Mouse (Mus musculus) stomach, embryonic 15.5 days (tissue): ENCODE measurements around the gene Mctp1. TPM values are rescaled to one million over a fixed set of nuclear protein-coding genes. Genes with fewer than 3 reads are reported as not detected.

ENCODE experiments used
- ATAC-seq: fragments of 200-750 bp; cut with Nextera tagmentation; 2 replicates; pipeline ENCODE4 v1.8.0; 2017; ENCODE audit warnings: low read depth, moderate number of reproducible peaks, moderate TSS enrichment; ENCODE audit not compliant: insufficient read depth, low FRiP score
- H3K27ac ChIP-seq: fragments of 300-500 bp; sonication (generic); 2 replicates; pipeline ENCODE4 v1.5.1; 2015; ENCODE audit warnings: mild to moderate bottlenecking, inconsistent platforms
- H3K27me3 ChIP-seq: fragments of 300-500 bp; sonication (generic); replicated peaks from 2 replicates; pipeline ENCODE4 v1.6.1; 2015; ENCODE audit warnings: inconsistent platforms
- H3K36me3 ChIP-seq: fragments of 300-500 bp; sonication (generic); 2 replicates; pipeline ENCODE4 v1.6.1; 2015; ENCODE audit warnings: inconsistent platforms
- H3K4me1 ChIP-seq: fragments of 300-500 bp; sonication (generic); 2 replicates; pipeline ENCODE4 v1.6.1; 2015; ENCODE audit warnings: inconsistent platforms
- H3K4me2 ChIP-seq: fragments of 300-500 bp; sonication (generic); 2 replicates; pipeline ENCODE4 v1.6.1; 2015; ENCODE audit warnings: mild to moderate bottlenecking, inconsistent platforms
- H3K4me3 ChIP-seq: fragments of 300-500 bp; sonication (generic); replicated peaks from 2 replicates; pipeline ENCODE4 v1.5.1; 2015; ENCODE audit warnings: inconsistent platforms
- H3K9ac ChIP-seq: fragments of 300-500 bp; sonication (generic); 2 replicates; pipeline ENCODE4 v1.6.1; 2015; ENCODE audit warnings: inconsistent platforms
- H3K9me3 ChIP-seq: fragments of 300-500 bp; sonication (generic); 2 replicates; pipeline ENCODE4 v1.6.1; 2016; ENCODE audit warnings: inconsistent platforms
- WGBS: fragments of 180-500 bp; shearing (Covaris S2); methylation state at CpG from one replicate; pipeline ENCODE4 v1.1.7; 2015; 5-methylcytosine and 5-hydroxymethylcytosine counted together
- polyA plus RNA-seq: library from polyadenylated mRNA; unstranded; fragments of >200 nt; fragmentation: Nextera tagmentation; extraction: Ambion mirVana; gene quantifications from 2 replicates; pipeline ENCODE4 v1.2.1, GENCODE M21; 2015

Gene Mctp1
- polyA plus RNA-seq, 1 experiment from 2014 or later: 1.6 TPM

- Histone ChIP-seq H3K4me2 (no peak overlapping the region), H3K27ac (no peak overlapping the region), H3K9me3 (no peaks in the 10 kb centered on the region), H3K36me3 (no peaks in the 10 kb centered on the region), H3K4me1 (no peaks in the 10 kb centered on the region), H3K4me3 (no peak overlapping the region), H3K9ac (no peak overlapping the region), H3K27me3 (no peaks in the 10 kb centered on the region)
- 31% methylated on average over 3 of the region's 3 CpGs for WGBS
- no peak for ATAC-seq
These were observed 417.9 kb downstream of the Mctp1 start for GRCm38 (mm10) chr13:76802051-76802728.

- no peak overlapping the region for H3K4me2 ChIP-seq
- no peak for ATAC-seq
- H3K27ac ChIP-seq: no peak overlapping the region
- H3K27me3 ChIP-seq: no peaks in the 10 kb centered on the region
- no peak overlapping the region for H3K4me3 ChIP-seq
- no peaks in the 10 kb centered on the region for H3K4me1 ChIP-seq
- no peaks in the 10 kb centered on the region for H3K9me3 ChIP-seq
- H3K9ac ChIP-seq: no peak overlapping the region
- WGBS: 91% methylated on average over 9 of the region's 9 CpGs
- H3K36me3 ChIP-seq: no peaks in the 10 kb centered on the region
These were observed 418.6 kb downstream of the Mctp1 start for GRCm38 (mm10) chr13:76802926-76803325.

- no peaks in the 10 kb centered on the region for H3K36me3 ChIP-seq
- no peak overlapping the region for H3K4me2 ChIP-seq
- no peak overlapping the region for H3K27ac ChIP-seq
- 61% methylated on average over 6 of the region's 6 CpGs for WGBS
- H3K27me3 ChIP-seq: no peaks in the 10 kb centered on the region
- H3K9me3 ChIP-seq: no peaks in the 10 kb centered on the region
- ATAC-seq: no peak
- no peak overlapping the region for H3K4me3 ChIP-seq
- H3K4me1 ChIP-seq: no peaks in the 10 kb centered on the region
- no peak overlapping the region for H3K9ac ChIP-seq
These were observed 419.5 kb downstream of the Mctp1 start for GRCm38 (mm10) chr13:76803799-76804198.

GRCm38 (mm10) chr13:76808871-76809390 is 424.6 kb downstream of the Mctp1 start:
- Histone ChIP-seq H3K4me2 (no peak overlapping the region), H3K36me3 (no peaks in the 10 kb centered on the region), H3K4me3 (no peak overlapping the region), H3K9ac (no peak overlapping the region), H3K27me3 (no peaks in the 10 kb centered on the region), H3K4me1 (no peaks in the 10 kb centered on the region), H3K27ac (no peak overlapping the region), H3K9me3 (no peaks in the 10 kb centered on the region)
- no peak for ATAC-seq
- 53% methylated on average over 1 of the region's 1 CpGs for WGBS

- ATAC-seq: no peak
- no peaks in the 10 kb centered on the region for H3K4me1 ChIP-seq
- H3K27ac ChIP-seq: no peak overlapping the region
- H3K4me3 ChIP-seq: no peak overlapping the region
- H3K27me3 ChIP-seq: no peaks in the 10 kb centered on the region
- no peaks in the 10 kb centered on the region for H3K36me3 ChIP-seq
- no peak overlapping the region for H3K9ac ChIP-seq
- H3K9me3 ChIP-seq: no peaks in the 10 kb centered on the region
- 28% methylated on average over 2 of the region's 2 CpGs for WGBS
- no peak overlapping the region for H3K4me2 ChIP-seq
These were observed 425.5 kb downstream of the Mctp1 start for GRCm38 (mm10) chr13:76809802-76810201.

- Histone ChIP-seq H3K9me3 (no peaks in the 10 kb centered on the region), H3K4me3 (no peak overlapping the region), H3K27ac (no peak overlapping the region), H3K27me3 (no peaks in the 10 kb centered on the region), H3K4me1 (no peaks in the 10 kb centered on the region), H3K9ac (no peak overlapping the region), H3K4me2 (no peak overlapping the region), H3K36me3 (no peaks in the 10 kb centered on the region)
- whole genome bisulfite sequencing: 19% methylated on average over 7 of the region's 7 CpGs
- no peak for ATAC-seq
These were observed 426.2 kb downstream of the Mctp1 start for GRCm38 (mm10) chr13:76810496-76810939.

- Histone ChIP-seq H3K36me3 (no peaks in the 10 kb centered on the region), H3K4me2 (no peak overlapping the region), H3K4me1 (no peaks in the 10 kb centered on the region), H3K4me3 (no peak overlapping the region), H3K27ac (no peak overlapping the region), H3K9ac (no peak overlapping the region), H3K27me3 (no peaks in the 10 kb centered on the region), H3K9me3 (no peaks in the 10 kb centered on the region)
- no peak for ATAC-seq
- 51% methylated on average over 3 of the region's 3 CpGs for WGBS
These were observed 438.7 kb downstream of the Mctp1 start for GRCm38 (mm10) chr13:76823083-76823482.

- H3K4me3 ChIP-seq: no peak overlapping the region
- no peak overlapping the region for H3K4me2 ChIP-seq
- 54% methylated on average over 10 of the region's 10 CpGs for WGBS
- no peak overlapping the region for H3K27ac ChIP-seq
- no peaks in the 10 kb centered on the region for H3K36me3 ChIP-seq
- ATAC-seq: no peak
- H3K4me1 ChIP-seq: no peaks in the 10 kb centered on the region
- H3K27me3 ChIP-seq: no peaks in the 10 kb centered on the region
- no peaks in the 10 kb centered on the region for H3K9me3 ChIP-seq
- H3K9ac ChIP-seq: no peak overlapping the region
These were observed 440.8 kb downstream of the Mctp1 start for GRCm38 (mm10) chr13:76824932-76825694.

- ATAC-seq: no peak
These were observed 443.4 kb downstream of the Mctp1 start for GRCm38 (mm10) chr13:76827738-76828137.

GRCm38 (mm10) chr13:76838031-76838430 is 453.7 kb downstream of the Mctp1 start:
- no peaks in the 10 kb centered on the region for H3K27me3 ChIP-seq
- H3K9me3 ChIP-seq: no peaks in the 10 kb centered on the region
- WGBS: 70% methylated on average over 3 of the region's 3 CpGs
- H3K27ac ChIP-seq: no peak overlapping the region
- no peaks in the 10 kb centered on the region for H3K4me1 ChIP-seq
- H3K36me3 ChIP-seq: no peaks in the 10 kb centered on the region
- H3K4me2 ChIP-seq: no peak overlapping the region
- H3K9ac ChIP-seq: no peak overlapping the region
- no peak overlapping the region for H3K4me3 ChIP-seq
- ATAC-seq: no peak

More at GRCm38 (mm10) chr13:76827738-76828137, 443.4 kb downstream of the Mctp1 start:
- H3K4me1 ChIP-seq: no peaks in the 10 kb centered on the region
- H3K9me3 ChIP-seq: no peaks in the 10 kb centered on the region
- no peaks in the 10 kb centered on the region for H3K27me3 ChIP-seq
- H3K4me2 ChIP-seq: no peak overlapping the region
- H3K9ac ChIP-seq: no peak overlapping the region
- H3K36me3 ChIP-seq: no peaks in the 10 kb centered on the region
- 78% methylated on average over 3 of the region's 3 CpGs for WGBS
- H3K4me3 ChIP-seq: no peak overlapping the region
- no peak overlapping the region for H3K27ac ChIP-seq

- Histone ChIP-seq H3K4me3 (no peak overlapping the region), H3K4me1 (no peaks in the 10 kb centered on the region), H3K9me3 (no peaks in the 10 kb centered on the region), H3K27ac (no peak overlapping the region), H3K9ac (no peak overlapping the region), H3K27me3 (no peaks in the 10 kb centered on the region), H3K36me3 (no peaks in the 10 kb centered on the region), H3K4me2 (no peak overlapping the region)
- no peak for ATAC-seq
- WGBS: 76% methylated on average over 5 of the region's 5 CpGs
These were observed 456.4 kb downstream of the Mctp1 start for GRCm38 (mm10) chr13:76840712-76841111.

GRCm38 (mm10) chr13:76844629-76845255 is 460.4 kb downstream of the Mctp1 start:
- H3K4me1 ChIP-seq: no peaks in the 10 kb centered on the region
- WGBS: 51% methylated on average over 8 of the region's 8 CpGs
- no peak overlapping the region for H3K4me2 ChIP-seq
- H3K36me3 ChIP-seq: no peaks in the 10 kb centered on the region
- H3K4me3 ChIP-seq: no peak overlapping the region
- no peak for ATAC-seq
- no peaks in the 10 kb centered on the region for H3K9me3 ChIP-seq
- no peaks in the 10 kb centered on the region for H3K27me3 ChIP-seq
- H3K27ac ChIP-seq: no peak overlapping the region
- H3K9ac ChIP-seq: no peak overlapping the region
